Mouse (Mus musculus) heart, adult 2 months (tissue): ENCODE data around the gene 3110001I22Rik. TPM values are rescaled to one million over a fixed set of nuclear protein-coding genes. Genes with fewer than 3 reads are reported as not detected.
"Not testable (repeated sequence)": the region's sequence is repeated elsewhere in the genome, so short reads cannot be mapped to it uniquely, and the experiment has no call there.

Experiments used
- DNase-seq, 2 experiments: peaks; one replicate each; pipeline ENCODE4 v3.0.0; 2021
- H3K27ac ChIP-seq: fragments of 200-600 bp; 2 replicates; pipeline ENCODE4 v1.8.1; 2022
- H3K27me3 ChIP-seq: fragments of 200-500 bp; 2 replicates; pipeline ENCODE4 v1.6.1; 2012; ENCODE audit warnings: mild to moderate bottlenecking, low read length, inconsistent platforms, mixed read lengths; ENCODE audit not compliant: control insufficient read depth, insufficient read depth
- H3K36me3 ChIP-seq: fragments of 200-500 bp; 2 replicates; pipeline ENCODE4 v1.6.1; 2012; ENCODE audit warnings: low read length, inconsistent platforms; ENCODE audit not compliant: control insufficient read depth, insufficient read depth
- H3K4me1 ChIP-seq: fragments of 200-500 bp; 2 replicates; pipeline ENCODE4 v1.6.1; 2011; ENCODE audit warnings: low read length; ENCODE audit not compliant: control insufficient read depth, insufficient read depth
- H3K4me3 ChIP-seq: fragments of 200-600 bp; 2 replicates; pipeline ENCODE4 v1.8.1; 2022
- H3K79me2 ChIP-seq: fragments of 200-500 bp; replicated peaks from 2 replicates; pipeline ENCODE4 v1.6.1; 2012; ENCODE audit warnings: mild to moderate bottlenecking, inconsistent platforms, low read length, moderate library complexity, mixed read lengths; ENCODE audit not compliant: control insufficient read depth, insufficient read depth
- H3K9ac ChIP-seq: fragments of 200-500 bp; 2 replicates; pipeline ENCODE4 v1.6.1; 2012; ENCODE audit warnings: low read depth, mild to moderate bottlenecking, control low read depth, inconsistent platforms, low read length, mixed read lengths
- CTCF ChIP-seq: fragments of 200-600 bp; IDR thresholded peaks from 2 replicates; pipeline ENCODE4 v1.8.1; 2022; ENCODE audit warnings: antibody characterized with exemption, mild to moderate bottlenecking, moderate library complexity
- EP300 ChIP-seq: fragments of 200-500 bp; IDR thresholded peaks from 2 replicates; pipeline ENCODE4 v1.6.1; 2011; ENCODE audit warnings: low read depth, low read length, control low read depth; ENCODE audit not compliant: insufficient read depth
- POLR2A ChIP-seq: fragments of 200-500 bp; IDR thresholded peaks from 2 replicates; pipeline ENCODE4 v1.6.1; 2011; ENCODE audit warnings: mild to moderate bottlenecking, low read depth, low read length, control low read depth; ENCODE audit not compliant: insufficient read depth
- WGBS: fragments of 180-500 bp; shearing (Covaris S2); methylation state at CpG from one replicate; pipeline ENCODE4 v1.1.7; 2018; 5-methylcytosine and 5-hydroxymethylcytosine counted together
- intact Hi-C: fragments of 180-260 bp; cut with DNase I; formaldehyde crosslinking; loops from one replicate; pipeline ENCODE4 v1.15.1; 2025
- polyA plus RNA-seq: library from polyadenylated mRNA; depleted of rRNA; stranded (reverse); fragments of >200 nt; gene quantifications from 2 replicates; pipeline ENCODE4 v1.2.3, GENCODE M21; 2012
- total RNA-seq, 2 experiments: library from RNA; stranded (reverse); gene quantifications; 2 replicates each; pipeline ENCODE4 v1.2.3; 2021

The 3110001I22Rik gene
- total and polyA plus RNA-seq, 3 experiments = 1.1 to 2.7 (median 2.6) TPM

DNA sequence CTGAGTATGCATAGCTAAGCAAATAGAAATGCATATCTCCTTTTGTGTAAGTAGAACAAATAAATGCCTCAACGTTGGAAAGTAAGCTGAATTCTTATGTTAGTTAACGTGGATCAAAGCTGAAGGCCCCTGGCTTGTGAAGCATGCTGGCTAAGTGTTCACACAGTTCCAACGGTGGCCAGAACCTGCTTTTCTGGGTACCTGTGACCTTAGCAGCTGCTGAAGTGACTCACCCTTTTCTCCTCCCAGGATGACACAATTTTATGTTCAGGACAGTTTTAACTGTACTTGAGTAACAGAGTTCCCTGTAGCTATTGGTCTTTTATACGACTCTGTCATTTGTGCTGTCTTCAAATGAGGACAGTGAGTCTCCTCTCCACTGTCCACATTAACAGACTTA is 25.8 kb upstream of the 3110001I22Rik start:
- Histone ChIP-seq H3K9ac (no peak overlapping the region), H3K27ac (no peak overlapping the region), H3K27me3 (no peaks in the 10 kb centered on the region), H3K79me2 (no peaks in the 10 kb centered on the region), H3K4me1 (no peaks in the 10 kb centered on the region), H3K4me3 (no peak overlapping the region), H3K36me3 (no peaks in the 10 kb centered on the region; the same call in 1 of the 2 replicates)
- no peak for DNase-seq
- intact Hi-C loops = no loop called here
- TF ChIP-seq EP300 (no peak), POLR2A (no peak), CTCF (no peak)
- WGBS = 88% methylated on average over 4 of the region's 4 CpGs

DNA sequence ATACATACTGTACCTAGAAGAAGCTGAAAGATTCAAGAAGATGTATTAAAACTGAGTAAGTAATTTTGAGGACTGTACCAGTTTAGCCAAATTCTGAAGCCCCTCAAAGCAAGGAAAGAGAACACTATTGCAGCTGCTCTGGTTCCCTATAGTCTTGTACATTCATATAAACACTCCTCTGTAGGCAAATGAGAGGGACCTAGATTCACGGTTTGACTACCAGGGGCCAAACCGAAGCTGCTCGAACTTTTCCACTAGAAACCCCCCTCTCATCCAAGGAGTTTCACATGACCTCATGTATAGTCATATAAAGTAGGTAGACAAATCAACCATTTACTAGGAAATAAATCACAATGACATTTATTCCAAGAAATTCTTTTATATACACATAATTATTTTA is 12.8 kb upstream of the 3110001I22Rik start:
- DNase-seq = no peak
- H3K79me2 ChIP-seq = no peaks in the 10 kb centered on the region
- H3K36me3 ChIP-seq = no peaks in the 10 kb centered on the region
- WGBS = 92% methylated on average over 3 of the region's 3 CpGs
- H3K4me1 ChIP-seq = no peaks in the 10 kb centered on the region
- TF ChIP-seq CTCF (no peak), EP300 (no peak), POLR2A (no peak)
- H3K27me3 ChIP-seq = no peaks in the 10 kb centered on the region
- no peak overlapping the region for H3K4me3 ChIP-seq
- intact Hi-C loops = no loop called here
- no peak overlapping the region for H3K9ac ChIP-seq
- H3K27ac ChIP-seq = no peak overlapping the region

DNA sequence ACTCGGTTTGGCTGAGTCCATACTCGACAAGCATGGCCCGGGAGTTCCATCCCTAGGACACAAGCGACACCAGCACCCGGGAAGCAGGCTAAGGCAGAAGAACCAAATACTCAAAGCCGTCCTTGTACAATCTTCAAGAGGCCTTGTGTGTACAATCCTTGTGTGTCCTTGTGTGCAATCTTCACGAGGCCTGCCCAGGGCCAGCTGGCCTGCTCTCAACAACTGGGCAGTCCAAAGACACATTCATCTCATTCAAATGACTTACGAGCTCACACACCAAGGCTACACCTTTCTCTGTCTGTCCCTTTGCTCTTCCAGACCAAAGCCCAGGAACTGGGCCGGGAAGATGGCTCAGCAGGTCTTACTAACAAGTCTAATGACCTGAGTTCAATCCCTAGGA is 11.0 kb upstream of the 3110001I22Rik start:
- WGBS = 96% methylated on average over 9 of the region's 9 CpGs

DNA sequence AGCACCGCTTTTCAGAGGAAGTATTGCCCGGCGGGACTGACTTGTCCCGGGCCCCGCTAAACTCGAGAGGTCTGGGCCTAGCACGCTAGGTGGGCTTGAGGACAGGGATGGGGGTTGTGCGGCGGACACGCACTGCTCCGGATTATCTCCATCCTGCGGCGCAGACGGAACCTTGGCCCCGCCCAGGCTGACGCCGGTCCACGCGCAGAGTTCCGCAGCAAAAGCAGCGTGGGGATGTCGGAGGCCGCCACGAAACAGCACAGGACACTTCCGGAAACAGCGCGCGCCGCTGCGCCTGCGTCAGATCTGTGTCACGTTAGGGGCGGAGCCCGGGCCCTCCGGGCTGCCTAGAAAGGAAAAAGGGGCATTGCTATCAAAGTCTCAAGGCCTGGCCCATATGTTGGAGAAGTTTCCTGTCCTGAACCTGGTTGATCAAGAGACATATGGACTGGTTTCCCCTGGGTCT is 3.8 kb upstream of the 3110001I22Rik start, which contains the start of gene Parn:
Gene Parn (minus strand): TSS at position 293 of the 466 bp plus-strand sequence.
- Histone ChIP-seq H3K36me3 (no peaks in the 10 kb centered on the region), H3K4me1 (peaks cover 8% of the 10 kb centered on the region), H3K79me2 (no peaks in the 10 kb centered on the region; the same call in 1 of the 2 replicates), H3K27ac (peak within 1 kb of the TSS; percentile 85), H3K4me3 (peak within 1 kb of the TSS; percentile 65), H3K9ac (peak within 1 kb of the TSS; percentile 81), H3K27me3 (no peaks in the 10 kb centered on the region)
- intact Hi-C loops = no loop called here
- TF ChIP-seq EP300 (0 out of 2 replicates have a peak, but pooled peaks have one; percentile 72), CTCF (no peak), POLR2A (peak; percentile 86)
- WGBS = under 1% methylated on average over 35 of the region's 35 CpGs
- peak; percentile 95 for DNase-seq

More for the DNA sequence above, 11.0 kb upstream of the 3110001I22Rik start:
- Histone ChIP-seq H3K4me1 (no peaks in the 10 kb centered on the region), H3K36me3 (no peaks in the 10 kb centered on the region), H3K4me3 (no peak overlapping the region), H3K79me2 (no peaks in the 10 kb centered on the region), H3K9ac (no peak overlapping the region), H3K27me3 (no peaks in the 10 kb centered on the region), H3K27ac (no peak overlapping the region)
- intact Hi-C loops = no loop called here
- no peak for DNase-seq
- no peak for TF ChIP-seq POLR2A
- TF ChIP-seq CTCF = no peak
- TF ChIP-seq EP300 = no peak

DNA sequence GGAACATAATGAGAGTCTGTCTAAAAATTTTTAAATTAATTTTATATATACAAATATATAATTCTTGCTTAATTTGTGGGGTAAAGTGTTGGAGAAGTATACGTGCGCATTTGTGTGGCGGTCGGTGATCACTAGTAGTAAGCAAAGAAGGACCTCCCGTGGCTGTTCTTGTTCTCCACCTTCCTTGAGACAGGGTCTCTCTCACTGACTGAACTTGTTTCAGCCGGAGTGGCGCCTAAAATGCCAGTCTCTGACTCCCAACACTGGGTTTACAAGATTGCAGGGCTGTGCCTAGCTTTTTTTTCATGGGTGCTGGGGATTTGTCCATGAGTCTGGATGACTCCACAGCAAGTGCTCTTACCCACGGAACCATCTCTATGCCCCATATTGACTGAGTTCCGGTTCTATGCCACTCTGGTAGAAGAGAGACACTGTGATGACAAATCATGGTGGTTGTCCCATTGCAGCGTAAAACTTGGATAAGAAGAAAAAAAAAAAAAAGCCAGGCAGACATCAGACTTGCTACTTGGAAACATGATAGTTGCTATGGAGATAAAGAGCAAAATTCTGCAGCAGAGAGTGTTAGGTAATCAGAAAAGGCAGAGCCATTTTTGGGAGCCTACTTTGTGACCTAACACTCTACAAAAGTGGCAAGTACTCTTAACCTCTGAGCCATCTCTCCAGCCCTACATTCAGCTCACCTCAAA is 3.2 kb upstream of the 3110001I22Rik start:
- WGBS = 71% methylated on average over 10 of the region's 10 CpGs
- H3K9ac ChIP-seq = no peak overlapping the region
- H3K4me3 ChIP-seq = peak overlapping the region; percentile 65

GRCm38 (mm10) chr16:13669282-13669681 is 2.4 kb upstream of the 3110001I22Rik start:
- Histone ChIP-seq H3K9ac (no peak overlapping the region), H3K27me3 (no peaks in the 10 kb centered on the region), H3K79me2 (no peaks in the 10 kb centered on the region; the same call in 1 of the 2 replicates), H3K36me3 (peaks cover 11% of the 10 kb centered on the region), H3K4me1 (peaks cover 11% of the 10 kb centered on the region), H3K27ac (no peak overlapping the region), H3K4me3 (no peak overlapping the region)
- TF ChIP-seq EP300 = no peak
- no peak for TF ChIP-seq POLR2A
- no peak for TF ChIP-seq CTCF
- no peak for DNase-seq
- WGBS = 88% methylated on average over 1 of the region's 1 CpGs
- intact Hi-C loops = no loop called here

More for the DNA sequence above, 3.2 kb upstream of the 3110001I22Rik start:
- peaks cover 11% of the 10 kb centered on the region for H3K4me1 ChIP-seq
- no peaks in the 10 kb centered on the region; the same call in 1 of the 2 replicates for H3K79me2 ChIP-seq
- peak overlapping the region; percentile 85 for H3K27ac ChIP-seq
- H3K36me3 ChIP-seq = peaks cover 5% of the 10 kb centered on the region; the same call in 1 of the 2 replicates
- no peak for TF ChIP-seq EP300
- no peak for TF ChIP-seq CTCF
- H3K27me3 ChIP-seq = no peaks in the 10 kb centered on the region
- DNase-seq = peak in 1 of 2 experiments; percentile 20
- intact Hi-C loops = no loop called here

DNA sequence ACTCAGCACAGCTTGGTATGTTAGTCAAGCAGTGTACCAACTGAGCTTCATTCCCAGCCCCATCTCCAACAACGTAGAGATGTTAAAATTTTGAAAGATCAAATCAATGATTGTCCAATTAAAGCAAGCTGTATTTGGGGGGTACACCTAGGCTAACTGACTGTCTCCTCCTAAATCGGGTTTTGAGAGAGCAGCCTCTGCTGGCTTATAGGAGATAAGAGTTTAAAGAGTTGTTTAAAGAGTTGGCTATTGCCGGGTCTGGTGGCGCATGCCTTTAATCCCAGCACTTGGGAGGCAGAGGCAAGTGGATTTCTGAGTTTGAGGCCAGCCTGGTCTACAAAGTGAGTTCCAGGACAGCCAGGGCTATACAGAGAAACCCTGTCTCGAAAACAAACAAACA is 833 bp upstream of the 3110001I22Rik start:
- Histone ChIP-seq H3K27ac (peak overlapping the region; percentile 94), H3K4me1 (peaks cover 11% of the 10 kb centered on the region), H3K36me3 (peaks cover 12% of the 10 kb centered on the region)
- not testable (repeated sequence) for DNase-seq, H3K4me3 ChIP-seq, H3K9ac ChIP-seq, H3K79me2 ChIP-seq, H3K27me3 ChIP-seq
- intact Hi-C loops = loop anchor here (5.0 kb wide), 2 partner anchors 111 to 146 kb away; partner anchors contain the start of genes Ntan1 and Rrn3
- 71% methylated on average over 5 of the region's 5 CpGs for WGBS
